Mouse (Mus musculus) CH12.LX (cell line): ENCODE results near the gene Gm4969.

Source experiments
- CTCF ChIP-seq, 2 experiments: IDR thresholded peaks in 1 of 2; conservative IDR thresholded peaks in 1 of 2; 2 replicates each; pipeline ENCODE4 v1.5.1; 2011 to 2012; ENCODE audit warnings: low read depth in 2 of 2, low read length in 2 of 2, improper control_type of control experiment in 1 of 2, inconsistent platforms in 1 of 2, mild to moderate bottlenecking in 1 of 2, moderate library complexity in 1 of 2
- EP300 ChIP-seq: IDR thresholded peaks from 2 replicates; pipeline ENCODE4 v1.6.1; 2011; ENCODE audit warnings: low read length, improper control_type of control experiment
- HCFC1 ChIP-seq: IDR thresholded peaks from 2 replicates; pipeline ENCODE4 v1.6.1; 2012; ENCODE audit warnings: low read depth, mild to moderate bottlenecking, inconsistent platforms, low read length, improper control_type of control experiment
- POLR2A ChIP-seq: IDR thresholded peaks from 2 replicates; pipeline ENCODE4 v1.6.1; 2011; ENCODE audit warnings: low read depth, mild to moderate bottlenecking, improper control_type of control experiment, low read length

GRCm38 (mm10) chr7:19075723-19076585, 42.2 kb downstream of the Gm4969 start, which contains the start of gene Dmwd:
- TF ChIP-seq POLR2A (no peak), CTCF (conservative IDR thresholded peaks at IDR 0.05 in 1 of 2, IDR thresholded peaks at IDR 0.05 in 1 of 2; ENCODE audit: low read depth in 2 of 2, low read length in 2 of 2) (no peak), HCFC1 (no peak), EP300 (no peak)
